Mouse (Mus musculus): ENCODE data around the gene Ndufc1.

GRCm38 (mm10) chr3:51377878-51378664, 30.7 kb downstream of the Ndufc1 start:
- TF ChIP-seq POLR2A (IDR thresholded peaks at IDR 0.05; ENCODE audit: borderline replicate concordance, low read depth, low read length) (no peak), CTCF (IDR thresholded peaks at IDR 0.05; ENCODE audit: low read depth, low read length) (no peak)
